Mouse (Mus musculus): ENCODE data around the gene Adamtsl2. TPM values are rescaled to one million over a fixed set of nuclear protein-coding genes. Genes with fewer than 3 reads are reported as not detected.

Adamtsl2 gene
- total RNA-seq, 2 experiments from 2014 or later, result 2.5 to 4.6 TPM

Other genes with a start within 250 kb of the Adamtsl2 start
- gene Abo, start 214.4 kb upstream of the Adamtsl2 start, total RNA-seq (2021), result not detected
- 10 to 100 TPM; 15.7 to 17.6 TPM for gene Surf6, start 176.5 kb upstream of the Adamtsl2 start, total RNA-seq (2021)
- 10 to 100 TPM; 30.6 to 34.7 TPM for gene Med22, start 168.7 kb upstream of the Adamtsl2 start, total RNA-seq (2021)
- gene Rpl7a, start 168.6 kb upstream of the Adamtsl2 start, total RNA-seq (2021), result 100 to 1,000 TPM; 463 to 500 TPM
- 10 to 100 TPM; 15.5 to 17.8 TPM for gene Surf2, start 163.0 kb upstream of the Adamtsl2 start, total RNA-seq (2021)
- 10 to 100 TPM; 38.9 to 44.9 TPM for gene Surf1, start 162.8 kb upstream of the Adamtsl2 start, total RNA-seq (2021)
- gene Surf4, start 145.5 kb upstream of the Adamtsl2 start, total RNA-seq (2021), result 100 to 1,000 TPM; 116 to 119 TPM
- gene Stkld1, start 145.3 kb upstream of the Adamtsl2 start, total RNA-seq (2021), result not detected
- gene Rexo4, start 115.0 kb upstream of the Adamtsl2 start, total RNA-seq (2021), result 10 to 100 TPM; 23.8 to 29.4 TPM
- under 1 TPM; 0.05 to 0.21 TPM for gene Adamts13, start 106.0 kb upstream of the Adamtsl2 start, total RNA-seq (2021)
- gene Cacfd1, start 69.5 kb upstream of the Adamtsl2 start, total RNA-seq (2021), result 10 to 100 TPM; 34.8 to 38.5 TPM
- gene Slc2a6, start 51.4 kb upstream of the Adamtsl2 start, total RNA-seq (2021), result under 1 TPM; 0.32 to 0.49 TPM
- gene Mymk, start 7.2 kb upstream of the Adamtsl2 start, total RNA-seq (2021), result 100 to 1,000 TPM; 111 to 118 TPM
- gene Fam163b, start 63.1 kb downstream of the Adamtsl2 start, total RNA-seq (2021), result under 1 TPM; 0.29 to 0.39 TPM
- gene Dbh, start 85.9 kb downstream of the Adamtsl2 start, total RNA-seq (2021), result under 1 TPM; 0.20 to 0.36 TPM
- 1 to 10 TPM; 8.9 to 9.8 TPM for gene Sardh, start 169.0 kb downstream of the Adamtsl2 start, total RNA-seq (2021)